Mouse (Mus musculus) stomach, postnatal 0 days (tissue): ENCODE results near the gene Chmp6.

Source experiments
- CTCF ChIP-seq: IDR thresholded peaks from 2 replicates; pipeline ENCODE4 v1.5.1; 2016; ENCODE audit warnings: antibody characterized with exemption, low read depth, mild to moderate bottlenecking, moderate library complexity
- EP300 ChIP-seq: optimal IDR thresholded peaks from 2 replicates; pipeline ENCODE3; 2016; ENCODE audit warnings: antibody characterized with exemption

DNA sequence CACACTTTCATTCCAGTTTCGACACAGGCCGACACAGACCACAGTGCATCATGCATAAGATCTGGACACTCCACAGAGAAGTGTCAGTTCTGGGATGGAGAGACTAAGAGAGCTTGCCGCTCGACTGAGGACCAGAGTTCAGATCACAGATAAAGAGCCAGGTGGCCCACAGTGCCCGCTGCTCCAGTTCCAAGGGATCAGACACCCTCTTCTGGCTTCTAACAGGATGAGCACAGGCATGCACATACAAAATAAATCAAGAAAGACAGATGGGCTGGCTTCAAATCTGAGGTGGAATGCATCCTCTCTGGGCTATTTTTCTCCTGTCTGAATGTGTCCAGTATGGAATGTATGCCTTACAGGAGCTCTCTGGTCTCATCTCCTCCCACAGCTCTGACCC lies 13.5 kb downstream of the Chmp6 start:
- TF ChIP-seq CTCF (no peak), EP300 (no peak)
